Mouse (Mus musculus) heart, postnatal 0 days (tissue): ENCODE measurements at regions not wholly inside any gene's neighbourhood (a gene's known extent, or its start where the extent isn't known, plus 50 kb on each side); places are given as distances from the start of the nearest gene placed in this dataset.

Experiments
- CTCF ChIP-seq: IDR thresholded peaks from 2 replicates; pipeline ENCODE4 v1.5.1; 2016; ENCODE audit warnings: antibody characterized with exemption, control low read depth, low read depth
- EP300 ChIP-seq: IDR thresholded peaks from 2 replicates; pipeline ENCODE4 v1.6.1; 2016; ENCODE audit warnings: antibody characterized with exemption, low read depth

DNA sequence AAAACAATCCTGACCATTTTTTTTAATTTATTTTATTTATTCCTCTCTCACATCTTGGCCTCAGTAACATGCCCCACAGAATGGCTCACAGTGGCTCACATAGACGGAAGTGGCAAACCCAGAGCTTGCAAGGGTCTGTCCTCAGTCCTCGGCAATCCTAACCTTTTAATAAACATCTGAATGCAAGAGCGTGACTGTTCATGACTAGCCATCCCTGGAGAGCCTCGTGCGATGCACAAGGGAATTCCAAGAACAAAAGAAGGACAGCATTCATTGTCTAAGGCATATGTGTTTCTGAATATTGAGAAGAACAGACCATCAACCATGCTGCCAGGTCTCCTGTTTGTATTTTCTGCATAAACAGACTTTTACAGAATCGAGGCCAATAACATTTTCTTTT lies 98.8 kb upstream of the 1700025G04Rik start:
- TF ChIP-seq CTCF (no peak), EP300 (no peak)
